Mouse (Mus musculus) urinary bladder, postnatal 0 days (tissue): ENCODE measurements around the gene Sp100. TPM values are rescaled to one million over a fixed set of nuclear protein-coding genes. Genes with fewer than 3 reads are reported as not detected.

Source experiments
- microRNA-seq: library from miRNA; unstranded; fragments of <30 nt; microRNA quantifications from one replicate; pipeline ENCODE4, GENCODE M21; 2016
- polyA plus RNA-seq: library from polyadenylated mRNA; unstranded; fragments of >200 nt; fragmentation: Nextera tagmentation; extraction: Ambion mirVana; gene quantifications from 2 replicates; pipeline ENCODE4 v1.2.1, GENCODE M21; 2015

Gene Sp100
- 5.3 and 7.8 TPM in 2 replicates for polyA plus RNA-seq

DNA sequence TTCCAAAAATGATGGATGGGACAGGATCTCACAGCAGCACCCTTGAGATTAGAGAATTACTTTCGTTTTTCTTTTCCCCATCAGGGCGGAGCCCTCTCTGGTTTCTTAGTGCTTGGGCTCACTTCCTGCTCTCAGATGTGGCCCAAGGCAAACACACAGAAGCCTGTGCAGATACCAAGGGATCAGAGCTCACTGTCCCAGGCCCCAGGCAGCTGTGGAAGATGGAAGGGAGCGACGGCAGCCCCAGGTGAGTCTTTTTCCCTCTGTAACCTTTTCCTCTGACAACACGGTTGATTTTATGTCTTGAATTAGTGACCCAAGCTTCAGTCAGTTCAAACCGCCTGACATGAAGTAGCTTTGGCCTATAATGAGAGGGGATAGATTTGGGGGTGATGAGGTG is at the start of gene Sp100:
Gene Sp100, plus strand, starts transcription at position 108 of the 400 bp plus-strand sequence.

DNA sequence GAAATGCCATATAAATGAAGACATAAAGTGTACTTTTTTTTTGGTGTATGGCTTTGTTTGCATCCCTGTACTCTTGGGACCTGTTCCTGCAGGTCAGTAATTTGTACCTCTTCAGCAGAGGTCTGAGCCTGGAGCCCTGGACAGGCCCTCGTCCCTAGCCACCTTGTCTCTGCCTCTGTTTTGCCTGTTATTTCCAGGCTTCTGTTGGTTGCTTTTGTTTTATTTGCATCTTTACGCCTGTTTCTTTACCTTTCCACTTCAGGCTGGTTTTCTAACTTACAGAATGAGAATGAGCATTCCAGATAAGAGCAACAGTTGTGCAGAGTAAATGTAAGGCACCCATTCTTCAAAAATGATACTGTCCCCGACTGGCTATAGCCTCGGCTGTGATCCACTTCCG is 49.7 kb upstream of the Sp100 start, which contains the start of gene Sp140:
Gene Sp140, plus strand, starts transcription at position 301 of the 400 bp plus-strand sequence.

Small RNA genes within 50 kb of the gene (microRNA-seq; reads per million reads assigned to microRNA genes)
- gene Mir8096: not detected

Other genes with a start within 250 kb of the Sp100 start
- gene G530012D18Rik, start 74.3 kb upstream of the Sp100 start, polyA plus RNA-seq: not detected in 2 replicates
- gene Sp110, start 51.2 kb upstream of the Sp100 start, polyA plus RNA-seq: 4.8 and 5.6 TPM in 2 replicates
- 3.3 and 6.1 TPM in 2 replicates for gene Sp140, start 49.6 kb upstream of the Sp100 start, polyA plus RNA-seq
- gene A630001G21Rik, start 128.7 kb downstream of the Sp100 start, polyA plus RNA-seq: 2.3 and 2.4 TPM in 2 replicates
- gene Cab39, start 143.5 kb downstream of the Sp100 start, polyA plus RNA-seq: 35.6 and 46.3 TPM in 2 replicates
- 125 and 138 TPM in 2 replicates for gene Itm2c, start 244.3 kb downstream of the Sp100 start, polyA plus RNA-seq